ENCODE assay signal across 13 mouse cellular contexts in the genomic region with DNA sequence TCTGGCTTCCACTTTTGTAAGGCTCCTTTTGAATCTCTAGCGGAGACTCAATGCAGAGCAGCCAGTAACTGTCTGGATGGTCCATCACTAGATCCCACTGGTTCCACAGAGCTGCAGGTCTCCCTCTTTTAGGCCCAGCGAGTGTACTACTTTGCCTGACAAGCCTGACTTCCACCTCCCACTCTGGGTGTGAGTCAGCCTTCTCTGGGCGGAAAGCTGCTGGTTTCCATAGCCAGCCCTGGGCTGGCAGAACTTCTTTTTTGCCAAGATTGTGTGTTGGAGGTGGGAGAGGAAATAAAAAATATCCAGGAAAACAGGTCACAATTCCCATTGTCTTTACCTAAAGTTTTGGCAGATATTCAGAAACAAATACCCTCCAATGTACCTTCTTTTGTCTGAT. TPM values are rescaled to one million over a fixed set of nuclear protein-coding genes. Genes with fewer than 3 reads are reported as not detected.
DNase-seq lines count a peak whose midpoint lies in the region; ATAC-seq and TF ChIP-seq lines count a peak whose summit lies in the region.
"Had no signal": no experiment of that assay in that cellular context is flagged by ENCODE, and none has a peak within 500 bp of the region (broad histone marks: within the 10 kb centered on the region; RNA-seq: fewer than 3 reads in every experiment).

No protein-coding gene starts in this region.

- ATAC-seq in heart, embryonic 12.5 days (ENCODE audit: insufficient number of reproducible peaks, low FRiP score) = no peak
- ATAC-seq in lung, postnatal 0 days = no peak
- ATAC-seq: forebrain, embryonic 14.5 days; hindbrain, embryonic 16.5 days had no signal

- H3K4me2 ChIP-seq in heart, embryonic 12.5 days = no peak overlapping the region
- no peak overlapping the region for H3K4me2 ChIP-seq in lung, postnatal 0 days (replicated peaks; ENCODE audit: low read depth, low read length)
- H3K4me2 ChIP-seq: liver, embryonic 13.5 days had no signal

- peak in 1 of 2 experiments; percentile 42 for DNase-seq in heart, adult 2 months
- peak; percentile 13 for DNase-seq in lung, postnatal 0 days (ENCODE audit: low spot score)
- DNase-seq in lung, adult 18-20 months = no peak
- DNase-seq in heart, postnatal 25 days (ENCODE audit: low spot score) = peak; percentile 13
- no peak for DNase-seq in urinary bladder, adult 18-20 months (ENCODE audit: low spot score in 2 of 2)
- no peak for DNase-seq in limb, embryonic 10.5 days (ENCODE audit: low spot score)
- DNase-seq: liver, embryonic 13.5 days; retina, postnatal 1 day; thymus, postnatal 36 days had no signal

- H3K4me3 ChIP-seq in heart, adult 2 months = no peak overlapping the region
- H3K4me3 ChIP-seq in heart, embryonic 12.5 days = no peak overlapping the region
- H3K4me3 ChIP-seq in lung, postnatal 0 days (ENCODE audit: low read depth, low read length) = no peak overlapping the region
- H3K4me3 ChIP-seq in olfactory bulb, adult 2 months (ENCODE audit: insufficient read depth, low read depth, low read length) = no peak overlapping the region
- no peak overlapping the region for H3K4me3 ChIP-seq in limb, embryonic 10.5 days
- H3K4me3 ChIP-seq: liver, embryonic 13.5 days had no signal

- no peaks in the 10 kb centered on the region for H3K27me3 ChIP-seq in heart, adult 2 months (ENCODE audit: control insufficient read depth, insufficient read depth, low read length)
- no peaks in the 10 kb centered on the region for H3K27me3 ChIP-seq in heart, embryonic 12.5 days (replicated peaks)
- H3K27me3 ChIP-seq in lung, postnatal 0 days (replicated peaks; ENCODE audit: insufficient read depth, low read length) = no peaks in the 10 kb centered on the region
- H3K27me3 ChIP-seq in limb, embryonic 10.5 days (ENCODE audit: low read depth, poor library complexity, severe bottlenecking) = no peaks in the 10 kb centered on the region
- H3K27me3 ChIP-seq: liver, embryonic 13.5 days had no signal

- no peaks in the 10 kb centered on the region; the same call in 1 of the 2 replicates for H3K36me3 ChIP-seq in heart, adult 2 months (ENCODE audit: control insufficient read depth, insufficient read depth, low read length)
- H3K36me3 ChIP-seq in heart, embryonic 12.5 days = no peaks in the 10 kb centered on the region
- H3K36me3 ChIP-seq in lung, postnatal 0 days (ENCODE audit: insufficient read depth, low read length) = no peaks in the 10 kb centered on the region
- H3K36me3 ChIP-seq in limb, embryonic 10.5 days = no peaks in the 10 kb centered on the region
- H3K36me3 ChIP-seq: liver, embryonic 13.5 days had no signal

- intact Hi-C loops in heart, adult 2 months (cut with DNase I) = loop anchor here (2.0 to 5.0 kb wide), 2 partner anchors 17 to 67 kb away; no protein-coding TSS in a partner anchor
- intact Hi-C loops in heart, postnatal 25 days (cut with DNase I) = loop anchor here (2.0 kb wide), 1 partner anchor 15 kb away; no protein-coding TSS in a partner anchor

- peaks cover 6% of the 10 kb centered on the region for H3K4me1 ChIP-seq in heart, adult 2 months (ENCODE audit: control insufficient read depth, insufficient read depth, low read length)
- no peaks in the 10 kb centered on the region for H3K4me1 ChIP-seq in heart, embryonic 12.5 days (replicated peaks)
- H3K4me1 ChIP-seq in lung, postnatal 0 days (ENCODE audit: insufficient read depth, low read depth, low read length) = no peaks in the 10 kb centered on the region; the same call in 1 of the 2 replicates
- no peaks in the 10 kb centered on the region for H3K4me1 ChIP-seq in olfactory bulb, adult 2 months (ENCODE audit: control insufficient read depth, insufficient read depth, low read length)
- H3K4me1 ChIP-seq in limb, embryonic 10.5 days = no peaks in the 10 kb centered on the region
- H3K4me1 ChIP-seq: liver, embryonic 13.5 days had no signal

- H3K27ac ChIP-seq in heart, adult 2 months = peak overlapping the region; percentile 60
- H3K27ac ChIP-seq in heart, embryonic 12.5 days (ENCODE audit: poor library complexity, severe bottlenecking) = no peak overlapping the region
- H3K27ac ChIP-seq in lung, postnatal 0 days (ENCODE audit: low read length) = no peak overlapping the region
- peak overlapping the region; percentile 2; the same call in 1 of the 2 replicates for H3K27ac ChIP-seq in olfactory bulb, adult 2 months (ENCODE audit: insufficient read depth, low read depth, low read length)
- H3K27ac ChIP-seq in limb, embryonic 10.5 days = no peak overlapping the region
- H3K27ac ChIP-seq: liver, embryonic 13.5 days had no signal

- TF ChIP-seq EP300 in heart, adult 2 months (IDR thresholded peaks at IDR 0.05; ENCODE audit: insufficient read depth, low read depth, low read length) = no peak
- no peak for TF ChIP-seq EP300 in lung, postnatal 0 days (IDR thresholded peaks at IDR 0.05)

- TF ChIP-seq CTCF in heart, adult 2 months (IDR thresholded peaks at IDR 0.05) = no peak
- no peak for TF ChIP-seq CTCF in lung, postnatal 0 days (IDR thresholded peaks at IDR 0.05)
- TF ChIP-seq CTCF in olfactory bulb, adult 2 months (IDR thresholded peaks at IDR 0.05; ENCODE audit: insufficient read depth, low read depth, low read length) = no peak

- WGBS in heart, adult 2 months = 40% methylated on average over 3 of the region's 3 CpGs
- WGBS in heart, embryonic 12.5 days = 71% methylated on average over 3 of the region's 3 CpGs
- 72% methylated on average over 3 of the region's 3 CpGs for WGBS in lung, postnatal 0 days
- 43% methylated on average over 3 of the region's 3 CpGs for WGBS in olfactory bulb, adult 2 months
- 71% methylated on average over 3 of the region's 3 CpGs for WGBS in limb, embryonic 10.5 days

- no peak overlapping the region for H3K9ac ChIP-seq in heart, adult 2 months (ENCODE audit: low read depth, low read length)
- H3K9ac ChIP-seq in heart, embryonic 12.5 days = no peak overlapping the region
- H3K9ac ChIP-seq in lung, postnatal 0 days (replicated peaks; ENCODE audit: low read depth) = no peak overlapping the region
- H3K9ac ChIP-seq: liver, embryonic 13.5 days had no signal

- H3K9me3 ChIP-seq in heart, embryonic 12.5 days (replicated peaks) = no peaks in the 10 kb centered on the region; the same call in 1 of the 2 replicates
- H3K9me3 ChIP-seq in lung, postnatal 0 days (ENCODE audit: low read length) = no peaks in the 10 kb centered on the region
- H3K9me3 ChIP-seq in limb, embryonic 10.5 days (replicated peaks) = no peaks in the 10 kb centered on the region
- H3K9me3 ChIP-seq: liver, embryonic 13.5 days had no signal

- TF ChIP-seq POLR2A in heart, adult 2 months (IDR thresholded peaks at IDR 0.05; ENCODE audit: insufficient read depth, low read depth, low read length) = no peak
- TF ChIP-seq POLR2A in olfactory bulb, adult 2 months (IDR thresholded peaks at IDR 0.05; ENCODE audit: insufficient read depth, low read depth, low read length) = no peak

- no peaks in the 10 kb centered on the region for H3K79me2 ChIP-seq in heart, adult 2 months (replicated peaks; ENCODE audit: control insufficient read depth, insufficient read depth, low read length)

RNA-seq across cellular contexts. Expression of gene Entpd1, which starts 17.9 kb away (rescaled TPM):
- 10 to 100 TPM; 22.1 to 26.4 TPM for total RNA-seq in heart, adult 2 months (2021)
- polyA plus RNA-seq in heart, adult 2 months (2012; rRNA removed) = 13.0 and 18.6 TPM in 2 replicates
- polyA plus RNA-seq in heart, embryonic 12.5 days (2016; fragmentation: Nextera tagmentation; extraction: Ambion mirVana) = 10.6 and 10.9 TPM in 2 replicates
- 27.9 and 32.2 TPM in 2 replicates for polyA plus RNA-seq in lung, postnatal 0 days (2015; fragmentation: Nextera tagmentation; extraction: Ambion mirVana)
- 10 to 100 TPM; 29.9 to 30.3 TPM for total RNA-seq in heart, postnatal 25 days (2021)
- polyA plus RNA-seq in olfactory bulb, adult 2 months (2012; ENCODE audit: insufficient read depth, insufficient read length, low replicate concordance, missing spikeins) = not detected in 2 replicates
- polyA plus RNA-seq in limb, embryonic 10.5 days (2016; fragmentation: Nextera tagmentation; extraction: Ambion mirVana) = 2.0 and 3.9 TPM in 2 replicates

RNA-seq across cellular contexts. Expression of gene Tctn3, which starts 18.1 kb away (rescaled TPM):
- total RNA-seq in heart, adult 2 months (2021) = 1 to 10 TPM; 6.5 to 7.6 TPM
- polyA plus RNA-seq in heart, adult 2 months (2012; rRNA removed) = 7.7 and 10.5 TPM in 2 replicates
- 10.6 and 11.1 TPM in 2 replicates for polyA plus RNA-seq in heart, embryonic 12.5 days (2016; fragmentation: Nextera tagmentation; extraction: Ambion mirVana)
- polyA plus RNA-seq in lung, postnatal 0 days (2015; fragmentation: Nextera tagmentation; extraction: Ambion mirVana) = 7.2 and 7.8 TPM in 2 replicates
- 1 to 10 TPM; 6.3 to 8.9 TPM for total RNA-seq in heart, postnatal 25 days (2021)
- polyA plus RNA-seq in olfactory bulb, adult 2 months (2012; ENCODE audit: insufficient read depth, insufficient read length, low replicate concordance, missing spikeins) = not detected in 2 replicates
- polyA plus RNA-seq in limb, embryonic 10.5 days (2016; fragmentation: Nextera tagmentation; extraction: Ambion mirVana) = 9.2 and 9.4 TPM in 2 replicates

RNA-seq across cellular contexts. Expression of gene Aldh18a1, which starts 41.8 kb away (rescaled TPM):
- total RNA-seq in heart, adult 2 months (2021) = 1 to 10 TPM; 4.4 to 7.9 TPM
- 7.6 and 12.4 TPM in 2 replicates for polyA plus RNA-seq in heart, adult 2 months (2012; rRNA removed)
- 50.2 and 50.6 TPM in 2 replicates for polyA plus RNA-seq in heart, embryonic 12.5 days (2016; fragmentation: Nextera tagmentation; extraction: Ambion mirVana)
- 11.1 and 13.6 TPM in 2 replicates for polyA plus RNA-seq in lung, postnatal 0 days (2015; fragmentation: Nextera tagmentation; extraction: Ambion mirVana)
- total RNA-seq in heart, postnatal 25 days (2021) = 1 to 10 TPM; 7.0 to 7.3 TPM
- polyA plus RNA-seq in olfactory bulb, adult 2 months (2012; ENCODE audit: insufficient read depth, insufficient read length, low replicate concordance, missing spikeins) = not detected in 2 replicates
- polyA plus RNA-seq in limb, embryonic 10.5 days (2016; fragmentation: Nextera tagmentation; extraction: Ambion mirVana) = 93.5 and 96.1 TPM in 2 replicates

Comparison
In these comparisons a context has a peak if more than half of its experiments do, and no peak if none do; other contexts are left out.
1. DNase-seq: peak in lung, postnatal 0 days (single experiment) and heart, postnatal 25 days (single experiment); none in lung, adult 18-20 months (0 of 2), urinary bladder, adult 18-20 months (0 of 2) and limb, embryonic 10.5 days (single experiment).
2. H3K27ac ChIP-seq: peak in heart, adult 2 months (single experiment) and olfactory bulb, adult 2 months (single experiment); none in heart, embryonic 12.5 days (single experiment), lung, postnatal 0 days (single experiment) and limb, embryonic 10.5 days (single experiment).